Mouse (Mus musculus) embryo, embryonic 11 days (tissue): ENCODE results near the gene Btrc.

ENCODE experiments used
- DNase-seq: peaks from one replicate; pipeline ENCODE4 v3.0.0-alpha.2; 2015

Gene Btrc

GRCm38 (mm10) chr19:45475928-45476553, 112.5 kb downstream of the Btrc start:
- DNase-seq = peak; percentile 40

GRCm38 (mm10) chr19:45479548-45479947, 116.0 kb downstream of the Btrc start:
- no peak for DNase-seq

- DNase-seq = no peak
Measured at GRCm38 (mm10) chr19:45480490-45480889, 117.0 kb downstream of the Btrc start.

- DNase-seq = no peak
Measured at GRCm38 (mm10) chr19:45480951-45481350, 117.4 kb downstream of the Btrc start.

- no peak for DNase-seq
Measured at GRCm38 (mm10) chr19:45483470-45483869, 119.9 kb downstream of the Btrc start.

GRCm38 (mm10) chr19:45486206-45486991, 122.9 kb downstream of the Btrc start:
- peak; percentile 41 for DNase-seq

GRCm38 (mm10) chr19:45486992-45487387, 123.5 kb downstream of the Btrc start:
- no peak for DNase-seq

- no peak for DNase-seq
Measured at GRCm38 (mm10) chr19:45489961-45490360, 126.4 kb downstream of the Btrc start.

GRCm38 (mm10) chr19:45491246-45491645, 127.7 kb downstream of the Btrc start:
- DNase-seq = no peak

- DNase-seq = no peak
Measured at GRCm38 (mm10) chr19:45494121-45494775, 130.7 kb downstream of the Btrc start.

- no peak for DNase-seq
Measured at GRCm38 (mm10) chr19:45505446-45505845, 141.9 kb downstream of the Btrc start.

GRCm38 (mm10) chr19:45507531-45507930, 144.0 kb downstream of the Btrc start:
- DNase-seq = no peak

GRCm38 (mm10) chr19:45510680-45511079, 147.1 kb downstream of the Btrc start:
- no peak for DNase-seq

GRCm38 (mm10) chr19:45511406-45511805, 147.9 kb downstream of the Btrc start:
- no peak for DNase-seq

GRCm38 (mm10) chr19:45515341-45515740, 151.8 kb downstream of the Btrc start:
- no peak for DNase-seq

- no peak for DNase-seq
Measured at GRCm38 (mm10) chr19:45516264-45516663, 152.7 kb downstream of the Btrc start.

- no peak for DNase-seq
Measured at GRCm38 (mm10) chr19:45527382-45527781, 163.8 kb downstream of the Btrc start.

- no peak for DNase-seq
Measured at GRCm38 (mm10) chr19:45527931-45528534, 164.5 kb downstream of the Btrc start.

- no peak for DNase-seq
Measured at GRCm38 (mm10) chr19:45529294-45529693, 165.8 kb downstream of the Btrc start.

- DNase-seq = no peak
Measured at GRCm38 (mm10) chr19:45530200-45530995, 166.9 kb downstream of the Btrc start.

GRCm38 (mm10) chr19:45531554-45531953, 168.0 kb downstream of the Btrc start:
- no peak for DNase-seq

GRCm38 (mm10) chr19:45533617-45534016, 170.1 kb downstream of the Btrc start:
- DNase-seq = no peak
